Mouse (Mus musculus) frontal cortex, postnatal 10 days (tissue): ENCODE results near the gene Pcbp1.
"Not testable (repeated sequence)": the region's sequence is repeated elsewhere in the genome, so short reads cannot be mapped to it uniquely, and the experiment has no call there.

Source experiments
- DNase-seq, 2 experiments: peaks; one replicate each; pipeline ENCODE4 v3.0.0; 2022; ENCODE audit warnings: low spot score in 2 of 2, mixed read lengths in 1 of 2

Pcbp1 gene

GRCm38 (mm10) chr6:86526032-86526960 is at the start of gene Pcbp1:
Pcbp1 (minus strand) TSS chr6:86526321.
- peak; percentile 91 to 96 for DNase-seq

DNA sequence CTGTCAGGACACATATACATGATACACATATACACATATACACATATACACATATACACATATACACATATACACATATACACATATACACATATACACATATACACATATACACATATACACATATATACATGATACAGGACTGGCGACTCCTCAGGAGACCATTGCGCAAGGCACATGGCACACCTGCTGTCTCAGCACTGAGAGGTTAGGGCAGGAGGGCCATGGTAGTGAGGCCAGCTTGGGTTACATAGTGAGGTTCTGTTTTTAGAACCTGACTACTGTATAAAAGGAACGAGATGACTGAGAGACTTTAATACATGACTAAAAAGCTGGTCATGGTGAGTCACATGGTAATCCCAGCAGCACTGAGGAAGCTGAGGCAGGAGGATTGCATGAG is 48.4 kb upstream of the Pcbp1 start:
- DNase-seq = no peak

- no peak for DNase-seq
Measured at GRCm38 (mm10) chr6:86570830-86571229, 44.7 kb upstream of the Pcbp1 start.

DNA sequence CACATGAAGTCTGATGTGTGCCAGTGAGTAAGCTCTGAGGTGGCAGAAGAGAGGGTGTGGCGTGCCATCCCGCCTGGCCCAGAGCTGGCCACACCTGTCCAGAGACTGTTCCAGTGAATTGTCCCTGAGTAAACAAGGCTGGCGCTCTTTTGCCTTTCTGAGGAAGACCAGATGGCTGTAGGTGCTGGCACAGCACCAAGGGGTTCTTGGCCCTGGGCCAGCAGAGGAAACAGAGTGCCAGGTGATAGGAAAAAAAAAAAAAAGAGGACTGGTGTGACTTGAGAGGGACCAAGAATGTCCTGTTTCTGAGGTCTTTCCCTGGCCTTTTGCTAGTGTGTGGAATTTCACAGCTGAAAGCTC is 43.3 kb upstream of the Pcbp1 start:
- DNase-seq = no peak

DNA sequence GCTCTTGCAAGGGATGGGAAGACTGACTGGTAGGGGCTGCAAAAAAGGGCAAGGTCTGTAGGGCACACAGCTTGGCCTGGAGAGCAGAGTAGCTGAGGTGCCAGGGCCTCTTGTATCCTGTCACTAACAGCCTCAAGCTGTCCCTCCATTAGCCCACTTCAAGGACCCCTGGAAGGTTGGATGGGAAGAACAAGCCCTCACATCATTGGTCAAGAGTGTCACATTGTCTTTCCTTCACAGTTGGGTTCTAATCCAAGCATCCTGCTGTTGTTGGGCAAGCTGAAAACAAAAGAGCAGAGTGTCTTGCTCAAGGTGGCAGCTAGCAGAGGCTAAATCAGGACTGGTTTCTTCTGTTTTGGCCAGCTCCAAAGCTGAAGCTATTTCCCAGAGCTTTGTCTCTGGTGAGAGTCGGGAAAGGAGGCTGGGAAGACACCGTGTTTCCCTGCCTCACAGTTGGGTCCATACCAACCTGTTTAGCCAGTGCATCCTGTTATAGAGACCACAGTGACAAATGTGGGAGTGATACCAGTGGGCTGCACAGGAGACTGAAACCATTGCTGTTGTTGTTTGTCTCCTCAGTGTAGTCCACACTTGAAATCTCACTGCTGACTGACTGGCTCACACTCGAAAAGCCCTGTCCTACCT is 42.8 kb upstream of the Pcbp1 start:
- no peak for DNase-seq

- no peak for DNase-seq
Measured at GRCm38 (mm10) chr6:86565782-86566181, 39.7 kb upstream of the Pcbp1 start.

GRCm38 (mm10) chr6:86557182-86557581 is 31.1 kb upstream of the Pcbp1 start:
- DNase-seq = not testable (repeated sequence)

DNA sequence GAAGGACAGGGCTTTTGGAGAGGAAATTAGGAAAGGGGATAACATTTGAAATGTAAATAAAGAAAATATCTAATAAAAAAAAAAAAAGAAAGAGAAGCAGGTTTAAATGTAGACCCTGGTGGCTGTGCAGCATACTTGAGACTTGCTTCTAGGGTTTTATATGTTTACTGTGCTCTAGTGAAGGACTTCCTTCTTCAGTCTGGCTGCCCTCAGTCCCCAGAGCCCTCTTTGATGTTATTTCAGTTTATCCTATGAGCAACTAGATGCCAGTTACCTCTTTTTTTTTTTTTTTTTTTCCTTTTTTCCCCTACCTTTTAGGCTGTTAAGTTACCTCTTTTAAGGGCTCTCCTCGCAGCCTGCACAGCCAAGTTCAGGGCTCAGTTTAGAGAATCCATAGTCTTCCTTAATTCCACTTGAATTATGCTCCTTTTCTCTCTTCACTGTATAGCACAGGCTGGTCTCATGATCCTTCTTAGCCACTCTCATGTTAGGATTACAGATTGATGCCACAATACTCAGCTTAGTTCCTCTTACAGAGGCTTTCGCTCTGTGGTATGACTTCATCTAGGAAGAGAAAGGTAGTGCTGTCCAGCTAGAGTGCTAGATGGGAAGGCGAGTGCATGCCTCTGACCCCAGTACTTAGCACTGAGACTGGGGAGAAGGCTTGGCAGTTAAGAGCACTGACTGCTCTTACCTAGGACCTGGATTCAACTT is 30.4 kb upstream of the Pcbp1 start:
- no peak for DNase-seq

- no peak for DNase-seq
Measured at GRCm38 (mm10) chr6:86550587-86550986, 24.5 kb upstream of the Pcbp1 start.

- no peak for DNase-seq
Measured at GRCm38 (mm10) chr6:86547880-86548367, 21.8 kb upstream of the Pcbp1 start.

DNA sequence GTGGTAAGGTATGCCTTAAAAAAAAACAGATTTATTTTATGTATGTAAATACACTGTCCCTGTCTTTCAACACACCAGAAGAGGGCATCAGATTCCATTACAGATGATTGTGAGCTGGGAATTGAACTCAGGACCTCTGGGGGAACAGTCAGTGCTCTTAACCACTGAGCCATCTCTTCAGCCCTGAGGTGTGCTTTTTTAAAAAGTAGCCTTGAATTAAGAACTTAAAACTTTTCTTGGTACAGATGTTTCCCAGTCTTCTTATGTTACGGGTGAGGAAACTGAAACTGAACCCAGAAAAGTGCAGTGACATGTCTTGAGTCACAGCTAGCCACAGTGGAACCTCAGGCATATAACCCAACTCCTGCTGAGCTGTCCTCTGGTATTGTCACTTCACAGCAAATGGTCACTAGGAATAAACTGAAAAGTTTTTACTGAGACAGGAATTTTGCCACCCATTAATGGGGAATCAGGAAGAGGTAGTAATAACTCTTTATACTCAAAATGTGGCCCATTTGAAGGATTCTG is 21.2 kb upstream of the Pcbp1 start:
- DNase-seq = no peak

GRCm38 (mm10) chr6:86545236-86545635 is 19.1 kb upstream of the Pcbp1 start:
- DNase-seq = no peak

GRCm38 (mm10) chr6:86543869-86544268 is 17.7 kb upstream of the Pcbp1 start:
- DNase-seq = no peak

- no peak for DNase-seq
Measured at GRCm38 (mm10) chr6:86543060-86543459, 16.9 kb upstream of the Pcbp1 start.

- DNase-seq = no peak
Measured at GRCm38 (mm10) chr6:86541650-86542049, 15.5 kb upstream of the Pcbp1 start.

GRCm38 (mm10) chr6:86528451-86528785 is 2.3 kb upstream of the Pcbp1 start:
- DNase-seq = no peak

- no peak for DNase-seq
Measured at GRCm38 (mm10) chr6:86527766-86528450, 1.8 kb upstream of the Pcbp1 start.

GRCm38 (mm10) chr6:86526961-86527740 is 1.0 kb upstream of the Pcbp1 start:
- DNase-seq = peak in 1 of 2 experiments; percentile 81

DNA sequence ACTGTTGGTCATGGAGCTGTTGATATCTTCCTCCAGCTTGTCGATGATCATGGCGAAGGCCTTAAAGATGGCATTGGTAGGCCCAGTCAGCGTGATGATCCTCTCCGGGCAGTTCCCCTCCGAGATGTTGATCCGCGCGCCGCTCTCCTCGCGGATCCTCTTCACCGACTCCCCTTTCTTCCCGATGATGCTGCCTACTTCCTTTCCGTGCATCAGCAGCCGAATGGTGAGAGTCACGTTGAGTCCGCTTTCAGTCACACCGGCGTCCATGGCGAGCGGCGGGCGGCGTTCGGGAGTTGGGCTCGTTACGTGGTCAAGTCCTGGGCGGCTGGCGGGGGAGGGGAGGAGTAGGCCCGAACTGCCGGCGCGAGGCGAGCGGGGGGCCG is 482 bp downstream of the Pcbp1 start:
- peak in 1 of 2 experiments; percentile 53 for DNase-seq

DNA sequence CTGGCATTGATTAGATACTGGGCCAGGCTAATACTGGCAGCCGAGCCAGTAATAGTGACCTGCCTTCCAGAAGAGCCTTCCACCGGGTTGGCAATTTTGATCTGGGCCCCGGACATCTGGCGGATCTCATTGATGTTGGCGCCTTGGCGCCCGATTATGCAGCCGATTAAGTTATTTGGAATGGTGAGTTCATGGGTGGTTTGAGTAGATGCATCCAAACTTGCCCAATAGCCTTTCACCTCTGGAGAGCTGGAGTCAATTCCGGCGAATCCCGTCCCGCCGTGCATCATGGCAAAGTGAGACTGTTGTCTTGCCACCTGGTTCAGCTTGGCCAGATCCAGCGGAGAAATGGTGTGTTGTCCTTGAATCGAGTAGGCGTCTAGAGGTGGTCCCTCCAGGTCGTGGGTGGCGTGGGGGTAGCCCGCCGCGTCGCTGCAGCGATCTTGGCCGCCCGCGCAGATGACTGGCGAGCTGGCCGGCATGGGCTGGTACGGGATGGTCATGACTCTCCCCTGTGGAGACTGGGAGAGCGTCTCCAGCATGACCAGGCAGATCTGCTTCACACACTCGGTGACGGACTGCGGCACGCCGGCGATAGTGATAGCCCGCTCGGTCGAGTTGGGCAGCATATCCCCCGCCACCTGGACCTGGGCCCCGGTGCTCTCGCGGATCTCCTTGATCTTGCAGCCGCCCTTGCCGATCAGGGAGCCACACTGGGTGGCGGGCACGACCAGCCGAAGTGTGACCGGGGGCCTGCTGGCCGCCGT is 1.1 kb downstream of the Pcbp1 start:
- peak in 1 of 2 experiments; percentile 49 for DNase-seq
